Mouse (Mus musculus): ENCODE measurements around the gene Nxf1.

GRCm38 (mm10) chr19:8770567-8771270, 13.8 kb downstream of the Nxf1 start, which contains the start of gene Tmem223:
- TF ChIP-seq CTCF (IDR thresholded peaks at IDR 0.05; ENCODE audit: low read depth) (peak; percentile 40), EP300 (IDR thresholded peaks at IDR 0.05; ENCODE audit: low read depth) (no peak)
